Mouse (Mus musculus): ENCODE data around the gene Nagpa. TPM values are rescaled to one million over a fixed set of nuclear protein-coding genes. Genes with fewer than 3 reads are reported as not detected.
"Not testable (repeated sequence)": the region's sequence is repeated elsewhere in the genome, so short reads cannot be mapped to it uniquely, and the experiment has no call there.

Nagpa gene
- total and polyA plus RNA-seq, 3 experiments = 11.3 to 24.2 (median 15.7) TPM

DNA sequence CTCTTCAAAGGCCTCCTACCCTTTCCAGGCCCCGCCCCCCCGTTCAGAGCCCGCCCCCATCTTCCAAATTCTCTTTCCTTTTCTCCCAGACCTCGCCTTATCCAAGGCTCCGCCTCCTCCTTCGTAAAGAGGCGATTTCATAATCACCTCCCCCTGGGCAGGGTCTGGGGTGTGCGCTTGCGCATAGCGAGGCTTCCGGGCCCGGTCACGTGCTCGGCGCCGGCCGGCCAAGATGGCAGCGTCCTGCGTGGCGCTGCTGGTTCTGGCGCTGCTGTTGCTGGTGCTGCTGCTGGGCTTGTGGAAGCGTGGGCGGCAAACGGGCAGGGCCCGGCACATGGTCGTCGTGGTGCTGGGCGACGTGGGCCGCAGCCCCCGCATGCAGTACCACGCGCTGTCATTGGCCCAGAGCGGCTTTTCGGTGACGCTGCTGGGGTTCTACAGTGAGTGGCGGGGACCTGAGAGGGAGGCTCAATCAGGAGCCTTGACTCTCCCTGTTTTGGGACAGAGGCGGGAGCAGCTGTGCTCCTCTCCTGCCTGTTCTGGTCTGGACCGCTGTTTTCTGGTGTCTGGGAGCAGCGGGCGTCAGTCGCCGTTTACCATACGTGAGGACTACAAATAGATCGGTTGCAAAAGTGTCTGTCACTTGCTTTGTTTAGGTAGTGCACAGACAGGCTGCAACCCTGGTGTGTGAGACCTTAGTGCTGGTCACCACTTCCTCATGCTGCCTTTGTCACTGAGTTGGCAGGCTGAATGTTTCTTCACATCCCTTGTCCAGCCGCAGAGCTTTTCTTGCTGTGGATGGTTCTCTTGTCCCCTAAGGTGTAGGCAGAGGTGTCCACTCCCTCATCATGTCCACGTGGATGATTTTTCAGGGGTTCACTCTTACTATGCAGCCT, 29.9 kb upstream of the Nagpa start, which contains the start of gene Alg1:
Alg1 (plus strand) TSS at position 204 of the 896 bp plus-strand sequence.
- Histone ChIP-seq H3K9ac (ENCODE audit: low read depth, low read length) (peak within 1 kb of the TSS; percentile 98), H3K79me2 (replicated peaks; ENCODE audit: control insufficient read depth, insufficient read depth, low read length) (no peaks in the 10 kb centered on the region), H3K4me3 (peak within 1 kb of the TSS; percentile 85), H3K27me3 (ENCODE audit: control insufficient read depth, insufficient read depth, low read length) (no peaks in the 10 kb centered on the region), H3K4me1 (ENCODE audit: control insufficient read depth, insufficient read depth, low read length) (peaks cover 2% of the 10 kb centered on the region), H3K36me3 (ENCODE audit: control insufficient read depth, insufficient read depth, low read length) (no peaks in the 10 kb centered on the region), H3K27ac (peak within 1 kb of the TSS; percentile 72)
- intact Hi-C loops (cut with DNase I) = loop anchor here (2.0 kb wide), 1 partner anchor 31 kb away; no protein-coding TSS in a partner anchor
- WGBS = 1% methylated on average over 47 of the region's 47 CpGs
- TF ChIP-seq POLR2A (IDR thresholded peaks at IDR 0.05; ENCODE audit: insufficient read depth, low read depth, low read length) = peak; percentile 99
- no peak for TF ChIP-seq CTCF (IDR thresholded peaks at IDR 0.05)
- TF ChIP-seq EP300 (IDR thresholded peaks at IDR 0.05; ENCODE audit: insufficient read depth, low read depth, low read length) = peak; percentile 71; the same call in 1 of the 2 replicates
- peak; percentile 94 to 96 for DNase-seq

DNA sequence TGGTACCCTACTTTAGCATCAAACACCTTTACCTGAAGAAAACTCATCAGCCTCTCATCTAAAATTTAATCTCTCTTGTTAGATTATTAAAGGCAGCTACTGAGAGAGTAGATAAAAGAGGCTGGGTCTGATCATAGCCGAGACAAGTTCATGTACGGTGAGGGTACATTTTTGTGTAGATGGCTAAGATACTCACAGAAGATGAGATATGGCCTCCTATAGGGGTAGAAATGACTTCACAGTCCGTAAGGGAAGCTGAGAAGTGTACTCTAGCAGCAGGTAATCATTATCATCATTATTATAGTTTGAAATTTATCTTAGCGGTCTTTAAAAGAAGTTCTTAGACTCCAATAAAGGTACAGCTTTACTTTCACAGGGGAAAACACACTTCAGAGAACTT, 29.2 kb upstream of the Nagpa start:
- no peak for DNase-seq
- Histone ChIP-seq H3K4me1 (ENCODE audit: control insufficient read depth, insufficient read depth, low read length) (peaks cover 2% of the 10 kb centered on the region), H3K36me3 (ENCODE audit: control insufficient read depth, insufficient read depth, low read length) (no peaks in the 10 kb centered on the region), H3K79me2 (replicated peaks; ENCODE audit: control insufficient read depth, insufficient read depth, low read length) (no peaks in the 10 kb centered on the region), H3K9ac (ENCODE audit: low read depth, low read length) (no peak overlapping the region), H3K27ac (peak overlapping the region; percentile 72), H3K4me3 (peak overlapping the region; percentile 25), H3K27me3 (ENCODE audit: control insufficient read depth, insufficient read depth, low read length) (no peaks in the 10 kb centered on the region)
- intact Hi-C loops (cut with DNase I) = no loop called here
- WGBS = 76% methylated on average over 4 of the region's 4 CpGs
- TF ChIP-seq CTCF (IDR thresholded peaks at IDR 0.05) (no peak), EP300 (IDR thresholded peaks at IDR 0.05; ENCODE audit: insufficient read depth, low read depth, low read length) (no peak), POLR2A (IDR thresholded peaks at IDR 0.05; ENCODE audit: insufficient read depth, low read depth, low read length) (no peak)

DNA sequence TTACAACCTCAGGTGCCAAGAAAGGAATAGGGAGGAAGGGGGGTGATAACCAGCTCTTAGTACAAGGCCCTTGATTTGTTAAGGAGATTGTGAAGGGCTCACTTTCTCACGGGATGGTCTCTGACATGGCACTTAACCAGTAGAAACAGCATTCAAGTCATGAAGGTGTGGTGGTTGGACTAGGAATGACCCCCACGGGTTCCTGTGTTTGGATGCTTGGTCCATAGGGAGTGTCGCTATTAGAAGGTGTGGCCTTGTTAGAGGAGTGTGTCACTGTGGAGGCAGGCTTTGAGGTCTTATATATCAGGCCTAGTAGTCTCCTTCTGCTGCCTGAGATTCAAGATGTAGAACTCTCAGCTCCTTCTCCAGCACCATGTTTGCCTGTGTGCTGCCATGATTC, 24.3 kb upstream of the Nagpa start:
- intact Hi-C loops (cut with DNase I); DNase-seq; H3K9ac ChIP-seq (ENCODE audit: low read depth, low read length); H3K36me3 ChIP-seq (ENCODE audit: control insufficient read depth, insufficient read depth, low read length); H3K79me2 ChIP-seq (replicated peaks; ENCODE audit: control insufficient read depth, insufficient read depth, low read length); H3K4me1 ChIP-seq (ENCODE audit: control insufficient read depth, insufficient read depth, low read length); H3K4me3 ChIP-seq; H3K27ac ChIP-seq; H3K27me3 ChIP-seq (ENCODE audit: control insufficient read depth, insufficient read depth, low read length): not testable (repeated sequence)
- WGBS = 72% methylated on average over 3 of the region's 3 CpGs

DNA sequence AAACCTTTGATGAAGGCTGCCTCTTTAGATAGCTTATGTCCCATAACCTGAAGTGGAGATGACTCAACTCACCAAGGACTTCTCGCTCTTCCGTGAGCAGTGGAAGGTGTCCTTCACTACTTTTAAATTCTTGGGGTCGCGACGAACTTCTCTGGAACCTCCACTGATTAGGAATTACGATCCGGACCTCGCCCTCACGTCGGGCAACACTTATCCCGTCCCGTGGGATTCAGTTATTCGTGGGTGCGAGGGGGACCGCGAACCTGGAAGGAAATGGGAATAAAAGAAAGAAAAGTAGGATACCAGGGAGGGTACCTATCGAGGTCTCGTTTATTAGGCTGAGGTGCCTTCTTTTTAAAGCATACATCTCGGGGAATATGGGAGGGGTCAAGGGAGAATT, 23.7 kb upstream of the Nagpa start:
- H3K36me3 ChIP-seq (ENCODE audit: control insufficient read depth, insufficient read depth, low read length); H3K9ac ChIP-seq (ENCODE audit: low read depth, low read length); H3K27me3 ChIP-seq (ENCODE audit: control insufficient read depth, insufficient read depth, low read length); H3K79me2 ChIP-seq (replicated peaks; ENCODE audit: control insufficient read depth, insufficient read depth, low read length); intact Hi-C loops (cut with DNase I); DNase-seq; H3K4me1 ChIP-seq (ENCODE audit: control insufficient read depth, insufficient read depth, low read length); H3K27ac ChIP-seq; H3K4me3 ChIP-seq: not testable (repeated sequence)
- 63% methylated on average over 19 of the region's 19 CpGs for WGBS

DNA sequence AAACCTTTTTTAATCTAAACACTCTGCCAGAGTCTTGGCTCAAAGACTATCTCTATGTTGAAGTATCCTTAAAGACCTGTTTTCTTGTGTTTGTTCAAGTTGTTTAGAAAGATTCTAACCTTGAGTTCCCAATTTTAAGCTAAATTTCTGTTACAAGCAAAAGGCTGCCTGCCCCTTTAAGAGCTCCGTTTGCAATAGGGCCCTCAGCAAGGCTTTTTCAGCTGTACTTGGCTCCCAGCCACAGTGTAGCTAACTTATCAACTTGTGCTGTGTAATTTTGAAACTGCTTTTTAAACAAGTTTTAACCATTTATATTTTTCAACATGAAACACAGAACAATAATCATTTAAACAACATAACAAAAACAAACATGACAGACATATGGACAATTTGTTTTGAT, 22.7 kb upstream of the Nagpa start:
- DNase-seq; H3K27me3 ChIP-seq (ENCODE audit: control insufficient read depth, insufficient read depth, low read length); H3K27ac ChIP-seq; H3K4me1 ChIP-seq (ENCODE audit: control insufficient read depth, insufficient read depth, low read length); H3K9ac ChIP-seq (ENCODE audit: low read depth, low read length); H3K79me2 ChIP-seq (replicated peaks; ENCODE audit: control insufficient read depth, insufficient read depth, low read length); H3K4me3 ChIP-seq; intact Hi-C loops (cut with DNase I); H3K36me3 ChIP-seq (ENCODE audit: control insufficient read depth, insufficient read depth, low read length): not testable (repeated sequence)
- WGBS = 2% methylated on average over 1 of the region's 1 CpGs

DNA sequence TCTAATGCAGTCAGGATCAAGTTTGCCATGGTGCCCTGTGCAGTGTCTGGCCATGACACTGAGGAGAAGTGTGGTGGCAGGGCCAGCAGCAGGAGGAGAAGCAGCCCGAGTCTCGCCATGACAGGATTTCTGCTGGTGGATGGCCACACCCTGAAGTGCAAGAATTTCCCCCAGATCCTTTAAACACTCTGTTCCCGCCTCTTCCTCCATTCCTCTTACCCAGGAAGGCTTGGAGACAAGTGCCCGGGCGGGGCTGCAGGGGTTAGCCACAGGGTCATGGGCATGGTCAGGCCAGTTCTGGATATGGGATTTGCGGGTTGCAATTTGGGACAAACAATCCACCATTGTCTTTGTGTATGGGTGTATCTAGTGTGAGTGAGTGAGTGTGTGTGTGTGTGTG, 18.3 kb upstream of the Nagpa start, which contains the start of gene AU021092:
AU021092 (minus strand) TSS at position 160 of the 400 bp plus-strand sequence.
- Histone ChIP-seq H3K27ac (peak within 1 kb of the TSS; percentile 78), H3K4me1 (ENCODE audit: control insufficient read depth, insufficient read depth, low read length) (no peaks in the 10 kb centered on the region; the same call in 1 of the 2 replicates), H3K27me3 (ENCODE audit: control insufficient read depth, insufficient read depth, low read length) (no peaks in the 10 kb centered on the region), H3K9ac (ENCODE audit: low read depth, low read length) (no peak within 1 kb of the TSS; the same call in 1 of the 2 replicates), H3K79me2 (replicated peaks; ENCODE audit: control insufficient read depth, insufficient read depth, low read length) (no peaks in the 10 kb centered on the region), H3K4me3 (peak within 1 kb of the TSS; percentile 48), H3K36me3 (ENCODE audit: control insufficient read depth, insufficient read depth, low read length) (no peaks in the 10 kb centered on the region)
- intact Hi-C loops (cut with DNase I) = no loop called here
- TF ChIP-seq POLR2A (IDR thresholded peaks at IDR 0.05; ENCODE audit: insufficient read depth, low read depth, low read length) (peak; percentile 50), CTCF (IDR thresholded peaks at IDR 0.05) (no peak), EP300 (IDR thresholded peaks at IDR 0.05; ENCODE audit: insufficient read depth, low read depth, low read length) (no peak)
- peak; percentile 43 to 45 for DNase-seq
- 49% methylated on average over 6 of the region's 6 CpGs for WGBS

Measured in heart, adult 2 months (tissue).